Mouse (Mus musculus): ENCODE results near the gene Gnai3. TPM values are rescaled to one million over a fixed set of nuclear protein-coding genes. Genes with fewer than 3 reads are reported as not detected.

The Gnai3 gene
- total RNA-seq, 2 experiments from 2014 or later, result 17.7 to 22.6 TPM

DNA sequence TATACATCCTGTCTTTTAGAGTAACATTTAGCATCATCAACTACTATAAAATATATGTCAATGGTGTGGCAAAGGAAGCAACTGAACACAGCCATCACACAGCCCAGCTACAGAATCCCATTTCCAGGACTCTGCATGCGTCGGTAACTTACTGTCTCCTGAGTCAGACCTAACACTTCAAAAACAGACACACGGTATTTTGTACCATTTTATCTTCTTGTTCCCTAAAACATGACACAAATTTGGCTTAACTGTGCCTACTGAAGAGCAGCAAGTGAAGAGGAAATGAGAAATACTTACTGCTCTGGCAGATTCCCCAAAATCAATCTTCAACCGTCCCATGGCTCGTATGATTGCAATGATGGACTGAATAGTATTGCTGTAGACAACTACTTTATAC, 22.7 kb downstream of the Gnai3 start:
- no peak for DNase-seq
- intact Hi-C loops (cut with DNase I; ENCODE audit: low total_unique reads), result no loop called here

DNA sequence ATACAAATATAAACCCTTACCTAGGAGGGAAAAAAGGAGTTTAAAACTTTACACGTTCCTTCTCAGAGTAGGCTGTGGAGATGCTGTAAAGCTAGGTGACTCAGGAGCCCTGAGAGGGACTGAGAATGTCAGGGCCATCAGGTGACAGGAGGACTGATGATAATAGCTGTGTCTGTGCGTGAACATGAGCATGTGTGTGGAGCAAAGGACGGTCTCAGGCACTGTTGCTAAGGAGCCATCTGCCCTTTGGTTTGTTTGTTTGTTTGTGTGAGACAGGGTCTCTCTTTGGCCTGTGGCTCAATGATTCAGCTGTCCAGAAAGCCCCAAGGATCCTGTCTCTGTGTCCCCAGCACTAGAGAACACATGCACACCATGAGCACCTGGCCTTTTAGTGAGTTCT, 24.8 kb downstream of the Gnai3 start:
- intact Hi-C loops (cut with DNase I; ENCODE audit: low total_unique reads), result no loop called here
- no peak for DNase-seq

DNA sequence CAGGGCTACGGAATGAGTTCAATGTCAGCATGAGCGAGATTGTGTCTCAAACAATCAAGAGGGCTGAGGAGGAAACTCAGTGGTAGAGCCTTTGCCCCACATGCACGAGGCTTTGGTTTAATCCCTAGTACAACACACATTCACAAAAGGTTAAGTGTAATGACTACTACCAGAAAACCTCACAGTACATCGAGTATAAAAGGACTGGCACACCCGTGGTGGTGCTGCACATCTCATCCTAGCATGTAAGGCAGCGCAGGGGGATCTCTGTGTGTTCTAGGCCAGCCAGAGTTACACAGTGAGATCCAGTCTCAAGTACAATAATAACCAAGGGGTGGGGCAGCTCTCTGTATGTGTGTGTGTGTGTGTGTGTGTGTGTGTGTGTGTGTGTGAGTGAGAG, 28.5 kb downstream of the Gnai3 start:
- DNase-seq, result no peak
- intact Hi-C loops (cut with DNase I; ENCODE audit: low total_unique reads), result no loop called here

DNA sequence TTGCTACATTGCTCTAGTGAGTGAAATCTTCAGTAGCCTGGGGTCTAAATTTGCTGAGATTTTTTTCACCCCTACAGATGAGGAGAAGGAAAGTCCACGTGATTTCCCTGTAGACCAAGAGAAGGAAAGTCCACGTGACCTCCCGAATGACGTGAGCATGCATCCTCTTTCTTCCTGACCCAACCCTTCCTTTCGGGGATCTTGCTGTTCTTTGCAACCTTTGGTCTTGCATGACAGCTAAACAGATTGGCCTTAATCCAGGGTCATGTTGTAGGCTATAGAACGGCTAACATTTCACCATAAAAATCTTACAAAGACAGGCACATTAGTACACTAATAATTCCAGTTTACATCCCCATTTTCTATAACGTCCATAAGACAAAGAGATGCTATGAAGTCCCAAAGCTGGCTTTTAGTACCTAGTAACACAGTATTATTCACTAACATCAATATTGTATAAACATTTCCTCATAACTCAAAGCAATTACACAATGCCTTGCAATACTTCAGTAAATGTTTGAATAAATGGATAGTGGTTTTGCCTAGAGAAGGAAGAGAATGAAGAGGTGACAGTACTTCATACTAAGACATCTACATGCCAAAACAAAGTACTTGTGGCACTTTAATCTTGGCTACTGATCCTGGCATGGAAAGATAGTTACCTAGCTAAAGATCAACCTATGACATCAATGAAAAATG, 32.2 kb downstream of the Gnai3 start:
- intact Hi-C loops (cut with DNase I; ENCODE audit: low total_unique reads), result no loop called here
- DNase-seq, result no peak

DNA sequence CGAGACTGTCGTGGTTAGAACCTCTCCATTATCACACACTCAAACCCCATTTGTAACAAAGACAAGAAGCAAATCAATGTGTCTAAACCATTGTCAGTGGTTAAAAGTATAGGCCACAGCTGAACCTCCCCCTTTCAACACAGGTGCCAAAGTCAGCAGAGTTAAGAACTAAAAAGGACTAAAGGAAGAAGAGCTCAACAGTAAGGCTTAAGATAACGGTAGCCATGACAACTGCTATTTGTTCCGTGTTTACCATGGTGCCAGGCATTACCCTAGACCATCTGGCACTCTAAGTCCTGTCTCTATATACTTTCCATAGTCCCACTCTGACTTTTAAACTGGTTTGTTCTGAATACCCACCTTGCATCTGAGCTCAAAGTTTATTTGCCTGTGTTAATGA, 33.3 kb downstream of the Gnai3 start:
- intact Hi-C loops (cut with DNase I; ENCODE audit: low total_unique reads), result no loop called here
- no peak for DNase-seq

DNA sequence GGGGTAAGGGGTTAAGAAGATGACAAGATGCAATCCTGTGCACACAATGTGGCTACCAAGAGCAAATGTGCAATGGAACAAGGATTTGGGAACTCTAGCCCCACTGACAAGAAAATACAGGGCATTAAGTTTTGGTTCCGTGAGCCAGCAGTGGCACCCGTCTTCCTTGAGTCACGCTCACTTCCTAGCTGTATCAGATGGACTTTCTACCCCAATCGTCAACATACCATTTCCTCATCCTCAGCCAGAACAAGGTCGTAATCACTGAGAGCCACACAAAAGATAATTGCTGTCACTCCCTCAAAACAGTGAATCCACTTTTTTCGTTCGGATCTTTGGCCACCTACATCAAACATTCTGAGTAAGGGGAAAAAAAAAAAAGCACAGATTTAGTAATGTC, 33.7 kb downstream of the Gnai3 start:
- DNase-seq, result no peak
- intact Hi-C loops (cut with DNase I; ENCODE audit: low total_unique reads), result no loop called here

DNA sequence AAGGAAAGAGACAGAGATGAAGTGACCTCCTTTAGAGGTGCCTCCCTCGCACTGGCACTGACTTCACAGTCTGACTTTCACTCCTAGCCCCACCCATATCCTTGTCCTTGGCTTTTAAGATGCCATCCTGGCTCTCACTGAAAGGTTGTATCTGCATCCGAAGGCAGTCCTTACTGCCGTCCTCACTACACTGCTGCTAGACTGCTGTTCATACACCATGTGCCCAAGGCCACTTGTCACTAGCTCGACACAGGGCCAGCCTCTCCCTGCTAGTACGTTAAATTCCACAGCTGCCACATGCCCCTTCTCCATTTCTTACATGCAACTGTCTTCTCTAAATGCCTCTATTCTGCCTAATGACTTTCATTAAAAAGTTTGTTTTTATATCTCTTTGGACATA, 34.6 kb downstream of the Gnai3 start:
- intact Hi-C loops (cut with DNase I; ENCODE audit: low total_unique reads), result no loop called here

DNA sequence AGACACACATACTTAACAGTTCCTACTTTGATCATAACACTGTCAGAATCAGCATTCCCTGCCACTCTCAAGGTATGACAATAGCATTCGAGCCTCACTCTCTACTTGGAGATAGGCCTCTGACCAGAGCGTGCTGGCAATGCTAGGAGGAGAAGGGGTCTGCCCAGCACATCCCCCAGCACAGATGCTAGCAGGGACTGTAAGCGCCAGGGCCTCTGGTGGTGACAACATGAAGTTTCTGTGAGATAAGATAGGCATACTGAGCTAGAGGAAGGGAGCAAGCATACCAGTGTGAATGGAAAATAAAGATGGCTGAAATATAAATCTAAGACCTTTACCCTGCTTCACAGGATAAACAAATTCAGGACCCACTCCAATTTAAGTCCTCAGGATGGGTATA, 40.7 kb downstream of the Gnai3 start:
- no peak for DNase-seq
- intact Hi-C loops (cut with DNase I; ENCODE audit: low total_unique reads), result no loop called here

More for the DNA sequence above, 34.6 kb downstream of the Gnai3 start:
- DNase-seq, result no peak

DNA sequence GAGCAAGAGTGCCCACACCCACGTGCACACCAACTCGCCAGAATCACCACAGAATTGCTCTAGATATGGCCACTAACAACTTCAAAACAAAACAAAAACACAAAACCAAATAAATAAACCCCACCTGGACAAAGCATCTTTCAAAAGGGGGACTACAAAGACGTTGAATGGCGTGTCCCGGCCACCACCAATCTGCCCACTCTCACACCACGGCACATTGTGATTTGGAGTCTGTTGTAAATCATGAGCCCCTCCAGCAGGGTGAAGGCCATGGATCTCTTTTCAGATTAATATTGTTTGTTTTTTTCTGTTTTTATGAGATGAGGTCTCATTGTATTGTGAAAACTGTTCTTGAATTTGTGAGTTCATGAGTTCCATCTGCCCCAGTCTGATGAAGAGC, 43.9 kb downstream of the Gnai3 start:
- no peak for DNase-seq
- intact Hi-C loops (cut with DNase I; ENCODE audit: low total_unique reads), result no loop called here

DNA sequence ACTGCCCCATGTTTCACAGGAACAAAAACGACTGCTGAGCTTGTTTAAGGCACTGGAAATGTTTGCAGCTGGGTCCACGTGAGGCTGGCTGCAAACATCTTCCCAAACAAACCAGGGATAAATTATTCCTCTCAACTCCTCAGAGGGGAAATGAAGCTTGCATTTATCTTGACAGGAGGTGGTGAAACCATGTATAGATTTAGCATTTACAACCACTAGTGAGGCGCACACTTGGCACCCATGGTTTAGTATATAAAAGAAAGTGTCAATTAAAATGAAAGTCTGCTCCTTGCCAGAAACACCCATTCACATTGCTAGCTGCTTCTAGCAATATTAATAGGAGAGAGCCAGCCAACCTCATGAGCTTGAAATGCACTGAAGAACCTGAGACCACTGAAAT, 44.4 kb downstream of the Gnai3 start:
- DNase-seq, result no peak
- intact Hi-C loops (cut with DNase I; ENCODE audit: low total_unique reads), result no loop called here

DNA sequence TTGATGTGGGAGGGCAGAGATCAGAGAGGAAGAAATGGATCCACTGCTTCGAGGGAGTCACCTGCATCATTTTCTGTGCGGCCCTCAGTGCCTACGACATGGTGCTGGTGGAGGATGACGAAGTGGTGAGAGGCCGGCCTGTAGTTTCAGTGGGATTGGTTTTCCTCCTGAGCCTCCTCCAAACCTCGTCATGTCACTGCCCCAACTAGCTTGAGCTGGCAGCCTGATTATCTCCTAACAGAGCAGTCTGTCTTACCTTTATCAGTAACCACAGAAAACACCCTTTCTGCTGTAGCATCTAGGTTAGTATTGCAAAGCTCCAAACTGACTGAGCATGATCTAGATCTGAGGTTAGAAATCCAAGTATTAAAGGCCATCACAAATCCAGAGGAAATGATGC, 47.6 kb downstream of the Gnai3 start:
- intact Hi-C loops (cut with DNase I; ENCODE audit: low total_unique reads), result no loop called here
- no peak for DNase-seq

DNA sequence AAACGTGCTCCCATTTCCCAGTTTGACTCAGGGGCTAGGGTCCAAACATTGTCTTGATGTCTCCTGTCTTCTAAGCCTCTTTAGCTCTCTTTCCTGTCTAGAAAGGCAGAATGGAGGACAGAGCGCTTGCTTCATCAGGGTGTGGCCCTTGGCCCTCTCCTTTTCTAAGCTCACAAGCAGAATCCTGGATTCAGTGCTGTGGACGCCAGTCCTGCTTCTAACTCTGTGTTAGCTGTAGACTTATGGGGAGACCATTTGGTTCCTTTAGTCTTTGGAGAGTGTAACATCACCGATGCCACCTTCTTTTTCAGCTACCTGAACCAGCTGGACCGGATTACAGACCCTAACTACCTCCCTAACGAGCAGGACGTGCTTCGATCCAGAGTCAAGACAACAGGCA, 48.3 kb downstream of the Gnai3 start:
- no peak for DNase-seq
- intact Hi-C loops (cut with DNase I; ENCODE audit: low total_unique reads), result no loop called here

DNA sequence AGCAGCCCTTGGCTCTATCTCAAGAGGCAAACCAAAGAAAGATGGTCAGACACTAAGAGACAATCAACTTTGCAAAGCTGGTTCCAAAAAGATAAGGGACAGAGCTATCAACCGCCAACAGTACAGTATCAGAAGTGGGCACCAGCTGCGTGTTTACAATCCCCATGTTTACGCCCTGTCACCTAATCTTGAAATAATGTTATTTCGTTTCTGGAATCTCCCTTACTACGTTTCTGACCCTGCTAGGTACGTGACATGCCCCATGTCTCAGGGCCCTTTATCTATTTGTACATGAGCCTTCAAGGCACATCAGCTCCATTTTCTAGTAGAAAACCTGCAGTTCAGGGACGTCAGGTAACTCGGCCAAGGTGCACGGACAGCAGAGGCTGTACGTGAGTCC, 49.2 kb downstream of the Gnai3 start:
- intact Hi-C loops (cut with DNase I; ENCODE audit: low total_unique reads), result no loop called here
- DNase-seq, result no peak

DNA sequence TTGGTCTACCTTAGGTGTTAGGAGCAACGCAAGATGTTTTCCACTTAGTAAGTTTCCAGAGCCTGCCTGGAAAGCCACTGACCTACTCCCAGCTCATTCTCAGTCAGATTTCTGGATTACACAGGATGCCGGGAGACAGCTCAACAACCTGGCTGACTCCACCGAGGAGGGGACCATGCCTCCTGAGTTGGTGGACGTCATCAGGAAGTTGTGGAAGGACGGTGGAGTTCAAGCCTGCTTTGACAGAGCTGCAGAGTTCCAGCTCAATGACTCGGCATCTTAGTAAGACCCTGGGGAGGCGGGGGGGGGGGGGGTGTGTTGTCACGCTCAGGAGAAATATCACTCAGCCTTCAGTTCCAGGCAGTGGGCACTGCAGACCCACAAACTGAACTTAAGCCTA, 49.7 kb downstream of the Gnai3 start:
- intact Hi-C loops (cut with DNase I; ENCODE audit: low total_unique reads), result no loop called here
- no peak for DNase-seq

DNA sequence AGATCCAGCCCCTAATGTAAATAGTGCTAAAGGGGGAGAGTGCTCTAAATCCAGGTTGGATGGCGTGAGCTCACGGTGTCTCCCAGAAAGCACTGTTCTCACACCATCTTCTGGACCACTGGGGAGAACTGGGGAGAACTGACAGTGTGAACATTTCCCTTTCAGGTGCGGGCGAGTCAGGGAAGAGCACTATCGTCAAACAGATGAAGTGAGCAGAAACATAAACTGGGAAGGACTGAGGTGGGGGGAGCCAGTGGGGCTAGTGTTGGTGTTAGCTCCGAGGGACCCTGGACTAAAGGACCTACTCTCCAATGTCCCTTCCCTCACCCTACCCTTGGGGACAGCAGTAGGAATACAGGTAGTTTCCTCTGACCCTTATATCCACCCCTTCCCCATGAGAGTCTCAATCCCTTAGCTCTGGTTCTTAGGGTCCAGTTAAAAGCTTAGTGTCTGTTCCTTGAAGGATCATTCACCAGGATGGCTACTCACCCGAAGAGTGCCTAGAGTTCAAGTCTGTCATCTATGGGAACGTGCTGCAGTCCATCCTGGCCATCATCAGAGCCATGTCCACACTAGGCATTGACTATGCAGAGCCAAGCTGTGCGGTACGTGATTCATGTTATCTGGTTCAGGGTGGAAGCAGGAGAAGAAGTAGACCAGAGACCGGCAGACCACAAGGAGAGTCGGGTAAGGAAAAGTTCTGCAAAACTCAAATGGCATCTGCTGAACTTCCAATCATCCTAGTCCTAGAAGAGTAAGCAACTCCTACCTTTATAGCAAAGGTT, 50.8 kb downstream of the Gnai3 start:
- intact Hi-C loops (cut with DNase I; ENCODE audit: low total_unique reads), result no loop called here
- no peak for DNase-seq

DNA sequence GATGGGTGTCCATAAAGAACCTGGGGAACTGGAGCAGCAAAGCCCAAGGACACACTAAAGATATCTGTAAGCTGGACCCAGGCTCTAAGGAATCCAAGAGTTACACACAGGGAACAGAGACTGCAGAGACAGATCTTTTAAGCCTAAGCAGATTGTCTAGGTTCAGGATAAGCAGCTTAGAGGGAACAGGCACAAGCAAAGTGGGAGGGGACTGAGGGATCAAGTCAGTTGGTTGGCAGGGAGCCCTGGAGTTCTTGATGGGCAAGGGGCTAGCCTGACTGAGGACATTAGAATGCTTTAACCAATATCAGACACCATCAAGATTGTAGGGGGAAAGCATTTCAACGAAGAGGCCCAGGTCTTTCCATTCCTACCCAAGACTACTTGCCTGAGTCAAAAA, 51.8 kb downstream of the Gnai3 start:
- intact Hi-C loops (cut with DNase I; ENCODE audit: low total_unique reads), result no loop called here
- no peak for DNase-seq

DNA sequence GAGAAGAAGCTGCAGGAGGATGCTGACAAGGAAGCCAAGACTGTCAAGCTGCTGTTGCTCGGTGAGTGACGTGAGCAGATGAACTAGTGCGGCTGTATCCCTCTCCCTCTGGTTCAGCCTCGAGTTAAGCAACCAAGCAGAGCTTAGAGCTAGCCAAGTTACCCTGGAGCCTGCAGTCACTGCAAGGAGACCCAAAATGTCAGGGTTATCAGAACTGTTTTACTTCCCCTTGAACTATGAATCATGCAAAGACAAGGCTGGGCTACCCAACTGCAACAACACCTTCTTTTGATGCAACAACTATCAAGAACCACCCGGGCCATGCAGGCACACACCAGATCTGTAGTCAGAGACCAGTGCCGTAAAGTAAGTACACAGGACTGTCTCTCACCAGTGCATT, 52.6 kb downstream of the Gnai3 start:
- intact Hi-C loops (cut with DNase I; ENCODE audit: low total_unique reads), result no loop called here
- no peak for DNase-seq

DNA sequence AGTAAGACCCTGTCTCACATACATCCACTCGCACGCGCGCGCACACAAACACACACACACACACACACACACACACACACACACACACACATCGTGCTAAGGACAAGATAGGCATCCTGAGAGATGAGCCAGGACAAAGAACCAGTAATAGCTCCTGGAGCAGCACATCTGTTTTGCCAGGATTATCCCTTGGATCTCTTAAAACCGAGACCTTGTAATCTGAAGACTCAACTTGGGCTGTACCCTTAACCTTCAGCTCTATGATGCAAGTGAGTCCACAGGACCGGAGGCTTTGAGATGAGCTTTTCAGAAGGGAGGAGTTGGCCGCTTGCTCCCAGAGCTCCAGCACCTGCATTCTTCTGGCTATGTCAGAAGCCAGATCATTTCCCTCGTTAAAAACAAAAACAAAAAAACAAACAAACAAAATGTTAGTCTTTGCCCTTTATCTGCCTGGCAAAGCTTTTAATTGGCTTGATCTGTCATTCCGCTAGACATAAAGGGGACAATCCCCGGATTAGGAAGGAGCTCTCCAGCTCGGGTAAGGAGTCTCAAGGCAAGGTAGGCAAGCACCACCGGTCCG, 53.3 kb downstream of the Gnai3 start, which contains the start of gene Gnat2:
Gnat2 (plus strand) TSS at position 254 of the 580 bp plus-strand sequence.
- intact Hi-C loops (cut with DNase I; ENCODE audit: low total_unique reads), result no loop called here
- DNase-seq, result no peak

DNA sequence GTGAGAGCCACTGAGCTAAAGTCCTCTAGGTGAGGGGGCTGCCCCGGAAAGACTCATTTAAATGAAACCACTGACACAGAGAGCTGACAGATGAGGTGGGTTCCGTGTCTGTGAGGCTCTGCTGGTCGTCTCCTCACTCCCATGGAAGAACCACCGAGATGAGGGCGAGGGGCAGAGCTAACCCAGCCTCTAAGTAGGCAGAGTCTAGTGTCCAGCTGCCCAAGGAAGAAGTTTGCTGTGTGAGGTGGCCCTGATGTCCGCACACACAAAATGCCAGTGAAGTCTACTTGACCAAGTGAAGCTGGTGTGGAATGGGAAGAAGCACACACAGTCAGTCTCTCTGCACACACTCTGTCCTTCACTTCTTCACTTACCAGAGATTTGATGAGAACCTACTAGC, 53.9 kb downstream of the Gnai3 start:
- intact Hi-C loops (cut with DNase I; ENCODE audit: low total_unique reads), result no loop called here
- DNase-seq, result no peak

DNA sequence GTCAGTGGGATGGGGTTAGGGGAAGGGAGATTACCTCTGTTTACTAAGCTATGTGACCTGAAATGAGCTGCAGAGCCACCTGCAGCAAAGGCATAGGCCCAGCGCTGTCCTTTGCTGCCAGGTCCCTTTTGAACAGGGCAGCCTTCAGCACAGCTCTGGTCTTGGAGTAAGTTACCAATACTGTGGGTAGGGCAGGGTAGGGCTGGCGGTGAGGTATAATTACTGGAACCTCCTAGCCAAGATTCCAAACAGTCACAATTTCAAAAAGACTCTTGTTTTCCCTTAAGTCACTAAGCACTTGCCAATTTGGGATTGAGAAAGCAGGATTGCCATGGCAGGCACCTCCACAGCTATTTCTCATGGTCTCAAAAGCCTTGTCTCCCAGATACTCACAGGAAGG, 55.4 kb downstream of the Gnai3 start:
- DNase-seq, result no peak
- intact Hi-C loops (cut with DNase I; ENCODE audit: low total_unique reads), result no loop called here

DNA sequence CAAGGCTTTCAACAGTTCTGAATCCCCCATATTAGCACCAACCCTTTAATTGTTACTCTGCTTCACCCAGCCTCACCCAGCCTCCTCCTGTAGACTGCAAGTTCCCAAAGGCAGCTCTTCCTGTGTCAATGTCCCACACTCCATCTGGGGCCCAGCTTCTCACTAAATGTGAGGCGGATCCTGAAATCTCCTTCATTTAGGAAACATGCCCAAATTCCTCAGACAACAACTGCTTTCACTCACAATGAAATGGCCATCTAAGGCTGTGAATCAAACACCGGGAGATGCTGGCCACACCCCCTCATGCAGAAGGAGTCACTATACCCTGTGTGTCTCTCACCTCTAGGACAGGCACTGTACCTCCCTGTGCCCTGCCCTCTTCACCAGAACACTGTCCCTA, 56.0 kb downstream of the Gnai3 start:
- no peak for DNase-seq
- intact Hi-C loops (cut with DNase I; ENCODE audit: low total_unique reads), result no loop called here
